Mouse (Mus musculus): ENCODE measurements at regions not wholly inside any gene's neighbourhood (a gene's known extent, or its start where the extent isn't known, plus 50 kb on each side); places are given as distances from the start of the nearest gene placed in this dataset.

GRCm38 (mm10) chr11:37478970-37479482, 243.3 kb upstream of the Tenm2 start:
- Histone ChIP-seq H3K4me1 (ENCODE audit: control insufficient read depth, low read depth, low read length) (no peaks in the 10 kb centered on the region), H3K4me3 (ENCODE audit: low read depth, low read length) (no peak overlapping the region), H3K9me3 (replicated peaks; ENCODE audit: control insufficient read depth, low read length) (no peaks in the 10 kb centered on the region), H3K27me3 (ENCODE audit: control insufficient read depth, insufficient read depth, low read depth, low read length) (no peaks in the 10 kb centered on the region), H3K9ac (ENCODE audit: low read depth, low read length) (no peak overlapping the region), H3K36me3 (ENCODE audit: control insufficient read depth, insufficient read depth) (no peaks in the 10 kb centered on the region), H3K27ac (ENCODE audit: low read length) (no peak overlapping the region), H3K4me2 (ENCODE audit: low read depth, low read length) (no peak overlapping the region)
- WGBS (ENCODE audit: insufficient replicate concordance): 63% methylated on average over 6 of the region's 6 CpGs
- ATAC-seq (ENCODE audit: low read depth): no peak

GRCm38 (mm10) chr11:37474068-37474467, 238.3 kb upstream of the Tenm2 start:
- no peak overlapping the region for H3K27ac ChIP-seq (ENCODE audit: low read length)
- no peak overlapping the region for H3K4me3 ChIP-seq (ENCODE audit: low read depth, low read length)
- H3K27me3 ChIP-seq (ENCODE audit: control insufficient read depth, insufficient read depth, low read depth, low read length): no peaks in the 10 kb centered on the region
- ATAC-seq (ENCODE audit: low read depth): no peak
- no peak overlapping the region for H3K4me2 ChIP-seq (ENCODE audit: low read depth, low read length)
- WGBS (ENCODE audit: insufficient replicate concordance): 54% methylated on average over 6 of the region's 6 CpGs
- no peak overlapping the region for H3K9ac ChIP-seq (ENCODE audit: low read depth, low read length)
- no peaks in the 10 kb centered on the region for H3K4me1 ChIP-seq (ENCODE audit: control insufficient read depth, low read depth, low read length)
- H3K36me3 ChIP-seq (ENCODE audit: control insufficient read depth, insufficient read depth): no peaks in the 10 kb centered on the region
- no peaks in the 10 kb centered on the region for H3K9me3 ChIP-seq (replicated peaks; ENCODE audit: control insufficient read depth, low read length)

- Histone ChIP-seq H3K9me3 (replicated peaks; ENCODE audit: control insufficient read depth, low read length) (no peaks in the 10 kb centered on the region), H3K4me2 (ENCODE audit: low read depth, low read length) (no peak overlapping the region)
Observed at GRCm38 (mm10) chr11:37463658-37464420, 228.1 kb upstream of the Tenm2 start.

GRCm38 (mm10) chr11:37462375-37462774, 226.6 kb upstream of the Tenm2 start:
- Histone ChIP-seq H3K9me3 (replicated peaks; ENCODE audit: control insufficient read depth, low read length) (no peaks in the 10 kb centered on the region), H3K4me3 (ENCODE audit: low read depth, low read length) (no peak overlapping the region), H3K27me3 (ENCODE audit: control insufficient read depth, insufficient read depth, low read depth, low read length) (no peaks in the 10 kb centered on the region), H3K9ac (ENCODE audit: low read depth, low read length) (no peak overlapping the region), H3K4me1 (ENCODE audit: control insufficient read depth, low read depth, low read length) (no peaks in the 10 kb centered on the region), H3K4me2 (ENCODE audit: low read depth, low read length) (no peak overlapping the region), H3K36me3 (ENCODE audit: control insufficient read depth, insufficient read depth) (no peaks in the 10 kb centered on the region), H3K27ac (ENCODE audit: low read length) (no peak overlapping the region)
- ATAC-seq (ENCODE audit: low read depth): no peak
- 65% methylated on average over 4 of the region's 4 CpGs for WGBS (ENCODE audit: insufficient replicate concordance)

More at GRCm38 (mm10) chr11:37463658-37464420, 228.1 kb upstream of the Tenm2 start:
- Histone ChIP-seq H3K4me1 (ENCODE audit: control insufficient read depth, low read depth, low read length) (no peaks in the 10 kb centered on the region), H3K4me3 (ENCODE audit: low read depth, low read length) (no peak overlapping the region), H3K9ac (ENCODE audit: low read depth, low read length) (no peak overlapping the region), H3K36me3 (ENCODE audit: control insufficient read depth, insufficient read depth) (no peaks in the 10 kb centered on the region), H3K27ac (ENCODE audit: low read length) (no peak overlapping the region), H3K27me3 (ENCODE audit: control insufficient read depth, insufficient read depth, low read depth, low read length) (no peaks in the 10 kb centered on the region)
- no peak for ATAC-seq (ENCODE audit: low read depth)
- 48% methylated on average over 9 of the region's 9 CpGs for WGBS (ENCODE audit: insufficient replicate concordance)

GRCm38 (mm10) chr11:37447361-37447760, 211.6 kb upstream of the Tenm2 start:
- Histone ChIP-seq H3K36me3 (ENCODE audit: control insufficient read depth, insufficient read depth) (no peaks in the 10 kb centered on the region), H3K4me2 (ENCODE audit: low read depth, low read length) (no peak overlapping the region), H3K4me1 (ENCODE audit: control insufficient read depth, low read depth, low read length) (no peaks in the 10 kb centered on the region), H3K4me3 (ENCODE audit: low read depth, low read length) (no peak overlapping the region), H3K27ac (ENCODE audit: low read length) (no peak overlapping the region), H3K9ac (ENCODE audit: low read depth, low read length) (no peak overlapping the region), H3K27me3 (ENCODE audit: control insufficient read depth, insufficient read depth, low read depth, low read length) (no peaks in the 10 kb centered on the region), H3K9me3 (replicated peaks; ENCODE audit: control insufficient read depth, low read length) (no peaks in the 10 kb centered on the region)
- ATAC-seq (ENCODE audit: low read depth): no peak

GRCm38 (mm10) chr11:37446626-37447025, 210.9 kb upstream of the Tenm2 start:
- H3K27me3 ChIP-seq (ENCODE audit: control insufficient read depth, insufficient read depth, low read depth, low read length): no peaks in the 10 kb centered on the region
- no peak overlapping the region for H3K4me2 ChIP-seq (ENCODE audit: low read depth, low read length)
- no peaks in the 10 kb centered on the region for H3K4me1 ChIP-seq (ENCODE audit: control insufficient read depth, low read depth, low read length)
- no peak overlapping the region for H3K4me3 ChIP-seq (ENCODE audit: low read depth, low read length)
- H3K27ac ChIP-seq (ENCODE audit: low read length): no peak overlapping the region
- no peaks in the 10 kb centered on the region for H3K9me3 ChIP-seq (replicated peaks; ENCODE audit: control insufficient read depth, low read length)
- 48% methylated on average over 1 of the region's 1 CpGs for WGBS (ENCODE audit: insufficient replicate concordance)
- no peak overlapping the region for H3K9ac ChIP-seq (ENCODE audit: low read depth, low read length)
- no peak for ATAC-seq (ENCODE audit: low read depth)
- no peaks in the 10 kb centered on the region for H3K36me3 ChIP-seq (ENCODE audit: control insufficient read depth, insufficient read depth)

- no peak for ATAC-seq (ENCODE audit: low read depth)
- no peaks in the 10 kb centered on the region for H3K4me1 ChIP-seq (ENCODE audit: control insufficient read depth, low read depth, low read length)
- H3K27me3 ChIP-seq (ENCODE audit: control insufficient read depth, insufficient read depth, low read depth, low read length): no peaks in the 10 kb centered on the region
- no peak overlapping the region for H3K9ac ChIP-seq (ENCODE audit: low read depth, low read length)
- H3K36me3 ChIP-seq (ENCODE audit: control insufficient read depth, insufficient read depth): no peaks in the 10 kb centered on the region
- H3K9me3 ChIP-seq (replicated peaks; ENCODE audit: control insufficient read depth, low read length): no peaks in the 10 kb centered on the region
- no peak overlapping the region for H3K27ac ChIP-seq (ENCODE audit: low read length)
- H3K4me3 ChIP-seq (ENCODE audit: low read depth, low read length): no peak overlapping the region
- WGBS (ENCODE audit: insufficient replicate concordance): 39% methylated on average over 2 of the region's 2 CpGs
- H3K4me2 ChIP-seq (ENCODE audit: low read depth, low read length): no peak overlapping the region
Observed at GRCm38 (mm10) chr11:37442781-37443180, 207.0 kb upstream of the Tenm2 start.

GRCm38 (mm10) chr11:37434600-37434999, 198.8 kb upstream of the Tenm2 start:
- H3K4me3 ChIP-seq (ENCODE audit: low read depth, low read length): no peak overlapping the region
- no peaks in the 10 kb centered on the region for H3K27me3 ChIP-seq (ENCODE audit: control insufficient read depth, insufficient read depth, low read depth, low read length)
- no peak for ATAC-seq (ENCODE audit: low read depth)
- H3K27ac ChIP-seq (ENCODE audit: low read length): no peak overlapping the region
- H3K4me1 ChIP-seq (ENCODE audit: control insufficient read depth, low read depth, low read length): no peaks in the 10 kb centered on the region
- no peak overlapping the region for H3K9ac ChIP-seq (ENCODE audit: low read depth, low read length)
- 67% methylated on average over 2 of the region's 2 CpGs for WGBS (ENCODE audit: insufficient replicate concordance)
- no peaks in the 10 kb centered on the region for H3K9me3 ChIP-seq (replicated peaks; ENCODE audit: control insufficient read depth, low read length)
- no peak overlapping the region for H3K4me2 ChIP-seq (ENCODE audit: low read depth, low read length)
- no peaks in the 10 kb centered on the region for H3K36me3 ChIP-seq (ENCODE audit: control insufficient read depth, insufficient read depth)

GRCm38 (mm10) chr11:37424312-37425169, 188.8 kb upstream of the Tenm2 start:
- 39% methylated on average over 5 of the region's 5 CpGs for WGBS (ENCODE audit: insufficient replicate concordance)
- Histone ChIP-seq H3K9ac (ENCODE audit: low read depth, low read length) (no peak overlapping the region), H3K27ac (ENCODE audit: low read length) (no peak overlapping the region), H3K36me3 (ENCODE audit: control insufficient read depth, insufficient read depth) (no peaks in the 10 kb centered on the region), H3K4me1 (ENCODE audit: control insufficient read depth, low read depth, low read length) (no peaks in the 10 kb centered on the region), H3K9me3 (replicated peaks; ENCODE audit: control insufficient read depth, low read length) (no peaks in the 10 kb centered on the region), H3K4me2 (ENCODE audit: low read depth, low read length) (no peak overlapping the region), H3K27me3 (ENCODE audit: control insufficient read depth, insufficient read depth, low read depth, low read length) (no peaks in the 10 kb centered on the region), H3K4me3 (ENCODE audit: low read depth, low read length) (no peak overlapping the region)
- no peak for ATAC-seq (ENCODE audit: low read depth)
